ENCODE assay signal across 22 mouse cellular contexts in genomic region chr14:87680788-87681187, GRCm38 (mm10).
"Had no signal": no experiment of that assay in that cellular context is flagged by ENCODE, and none has a peak within 500 bp of the region (broad histone marks: within the 10 kb centered on the region; RNA-seq: fewer than 3 reads in every experiment).

No protein-coding gene starts in this region.

- H3K9ac ChIP-seq: kidney, embryonic 15.5 days; limb, embryonic 12.5 days; limb, embryonic 15.5 days; liver, embryonic 14.5 days; liver, postnatal 0 days; lung, embryonic 14.5 days; midbrain, embryonic 12.5 days; midbrain, embryonic 15.5 days; neural tube, embryonic 12.5 days; neural tube, embryonic 15.5 days; stomach, embryonic 15.5 days had no signal

- H3K9me3 ChIP-seq: kidney, embryonic 15.5 days; limb, embryonic 12.5 days; limb, embryonic 15.5 days; midbrain, embryonic 12.5 days; midbrain, embryonic 15.5 days; neural tube, embryonic 12.5 days; neural tube, embryonic 15.5 days; stomach, embryonic 15.5 days had no signal

- H3K4me3 ChIP-seq: kidney, embryonic 15.5 days; limb, embryonic 12.5 days; limb, embryonic 15.5 days; midbrain, embryonic 12.5 days; midbrain, embryonic 15.5 days; neural tube, embryonic 12.5 days; neural tube, embryonic 15.5 days; stomach, embryonic 15.5 days had no signal

- H3K36me3 ChIP-seq: kidney, embryonic 15.5 days; limb, embryonic 12.5 days; limb, embryonic 15.5 days; midbrain, embryonic 12.5 days; midbrain, embryonic 15.5 days; neural tube, embryonic 12.5 days; neural tube, embryonic 15.5 days; stomach, embryonic 15.5 days had no signal

- H3K27ac ChIP-seq: kidney, embryonic 15.5 days; limb, embryonic 12.5 days; limb, embryonic 15.5 days; liver, embryonic 14.5 days; macrophage; midbrain, embryonic 12.5 days; midbrain, embryonic 15.5 days; neural tube, embryonic 12.5 days; neural tube, embryonic 15.5 days; stomach, embryonic 15.5 days had no signal

- H3K4me1 ChIP-seq: kidney, embryonic 15.5 days; limb, embryonic 12.5 days; limb, embryonic 15.5 days; midbrain, embryonic 12.5 days; midbrain, embryonic 15.5 days; neural tube, embryonic 12.5 days; neural tube, embryonic 15.5 days; stomach, embryonic 15.5 days had no signal

- H3K4me2 ChIP-seq: kidney, embryonic 15.5 days; limb, embryonic 12.5 days; limb, embryonic 15.5 days; liver, embryonic 11.5 days; lung, embryonic 14.5 days; midbrain, embryonic 12.5 days; midbrain, embryonic 15.5 days; neural tube, embryonic 12.5 days; neural tube, embryonic 15.5 days; stomach, embryonic 15.5 days had no signal

- DNase-seq: kidney, adult 8-10 months; kidney, postnatal 10 days; kidney, postnatal 4 days; left cerebral cortex, postnatal 4 days; liver, postnatal 0 days; lung, embryonic 14.5 days; right cerebral cortex, adult 18-20 months; right cerebral cortex, postnatal 25 days; spleen, adult 18-20 months; thymus, postnatal 25 days had no signal

- ATAC-seq: liver, postnatal 0 days; lung, postnatal 0 days; midbrain, embryonic 15.5 days had no signal

- H3K27me3 ChIP-seq: kidney, embryonic 15.5 days; limb, embryonic 12.5 days; limb, embryonic 15.5 days; midbrain, embryonic 12.5 days; midbrain, embryonic 15.5 days; neural tube, embryonic 12.5 days; neural tube, embryonic 15.5 days; stomach, embryonic 15.5 days had no signal
